Mouse (Mus musculus) midbrain, embryonic 12.5 days (tissue): ENCODE data around the gene Zfhx3. TPM values are rescaled to one million over a fixed set of nuclear protein-coding genes. Genes with fewer than 3 reads are reported as not detected.

Experiments used
- ATAC-seq: fragments of 200-750 bp; cut with Nextera tagmentation; 2 replicates; pipeline ENCODE4 v1.8.0; 2017; ENCODE audit warnings: low read depth, moderate TSS enrichment, moderate library complexity; ENCODE audit not compliant: low FRiP score
- H3K27ac ChIP-seq: fragments of 300-500 bp; sonication (generic); replicated peaks from 2 replicates; pipeline ENCODE4 v1.5.1; 2016; ENCODE audit warnings: mild to moderate bottlenecking
- H3K27me3 ChIP-seq: fragments of 300-500 bp; sonication (generic); 2 replicates; pipeline ENCODE4 v1.6.1; 2016; ENCODE audit warnings: mild to moderate bottlenecking
- H3K36me3 ChIP-seq: fragments of 300-500 bp; sonication (generic); 2 replicates; pipeline ENCODE4 v1.6.1; 2016
- H3K4me1 ChIP-seq: fragments of 300-500 bp; sonication (generic); 2 replicates; pipeline ENCODE4 v1.6.1; 2016
- H3K4me2 ChIP-seq: fragments of 300-500 bp; sonication (generic); replicated peaks from 2 replicates; pipeline ENCODE4 v1.6.1; 2016; ENCODE audit warnings: mild to moderate bottlenecking, moderate library complexity
- H3K4me3 ChIP-seq: fragments of 300-500 bp; sonication (generic); 2 replicates; pipeline ENCODE4 v1.5.1; 2016; ENCODE audit warnings: mild to moderate bottlenecking
- H3K9ac ChIP-seq: fragments of 300-500 bp; sonication (generic); replicated peaks from 2 replicates; pipeline ENCODE4 v1.6.1; 2016; ENCODE audit warnings: mild to moderate bottlenecking, moderate library complexity
- H3K9me3 ChIP-seq: fragments of 300-500 bp; sonication (generic); 2 replicates; pipeline ENCODE4 v1.6.1; 2016; ENCODE audit warnings: mild to moderate bottlenecking
- WGBS: fragments of 180-500 bp; shearing (Covaris S2); methylation state at CpG from one replicate; pipeline ENCODE4 v1.1.7; 2016; 5-methylcytosine and 5-hydroxymethylcytosine counted together
- polyA plus RNA-seq: library from polyadenylated mRNA; unstranded; fragments of >200 nt; fragmentation: Nextera tagmentation; extraction: Ambion mirVana; gene quantifications from 2 replicates; pipeline ENCODE4 v1.2.1, GENCODE M21; 2016

Zfhx3 gene
- polyA plus RNA-seq, 1 experiment from 2014 or later, result 48.9 TPM

DNA sequence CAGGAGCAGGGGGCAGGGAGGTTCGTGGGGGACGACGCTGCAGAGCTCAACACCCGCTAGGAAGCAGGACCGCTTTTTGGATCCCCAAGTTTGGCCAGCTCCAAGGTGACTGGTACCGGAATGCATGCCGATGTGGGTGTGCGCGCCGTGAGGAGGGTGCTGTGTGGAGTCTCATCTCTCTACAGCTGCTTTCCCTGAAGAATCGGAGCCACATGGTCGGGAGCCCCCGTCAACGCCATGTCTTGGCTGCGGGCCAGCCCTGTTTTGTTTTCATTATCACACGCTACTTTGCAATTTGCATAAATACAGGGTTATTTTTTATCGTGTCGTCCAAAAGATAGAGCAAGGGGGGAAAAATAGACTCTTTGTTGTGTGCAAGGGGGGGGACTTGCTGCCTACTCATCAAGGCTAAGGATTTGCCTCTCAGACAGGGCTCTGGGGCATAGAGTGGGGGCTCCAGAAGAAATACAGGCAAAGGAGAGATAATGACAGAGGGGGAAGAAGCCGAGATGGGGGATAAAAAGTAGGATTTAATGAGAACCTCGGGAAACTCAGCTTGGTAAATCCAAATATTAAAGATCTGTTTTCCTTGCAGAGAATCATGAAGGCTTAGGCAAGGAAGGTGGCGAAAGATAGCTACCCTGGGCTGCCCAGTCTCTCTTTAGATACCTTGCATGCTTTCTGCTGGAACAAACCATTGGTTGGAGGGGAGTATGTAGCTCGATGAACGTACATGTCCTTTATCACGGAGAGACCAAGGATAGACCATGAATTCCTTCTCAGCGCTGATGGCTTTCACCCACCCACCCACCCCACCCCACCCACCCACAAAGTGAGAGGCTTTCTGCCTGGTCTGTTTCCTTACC, 595.5 kb downstream of the Zfhx3 start:
- WGBS, result 73% methylated on average over 25 of the region's 25 CpGs
- peak; percentile 64; the same call in 1 of the 2 replicates for ATAC-seq
- no peaks in the 10 kb centered on the region for H3K27me3 ChIP-seq
- no peak overlapping the region for H3K4me3 ChIP-seq
- peak overlapping the region; percentile 66 for H3K27ac ChIP-seq
- no peak overlapping the region for H3K9ac ChIP-seq
- no peaks in the 10 kb centered on the region for H3K36me3 ChIP-seq
- peaks cover 42% of the 10 kb centered on the region for H3K4me1 ChIP-seq
- peak overlapping the region; percentile 33 for H3K4me2 ChIP-seq
- H3K9me3 ChIP-seq, result no peaks in the 10 kb centered on the region

- Histone ChIP-seq H3K27me3 (no peaks in the 10 kb centered on the region), H3K4me3 (no peak overlapping the region), H3K4me2 (no peak overlapping the region), H3K9me3 (no peaks in the 10 kb centered on the region), H3K4me1 (peaks cover 42% of the 10 kb centered on the region), H3K9ac (no peak overlapping the region), H3K27ac (no peak overlapping the region), H3K36me3 (no peaks in the 10 kb centered on the region)
- WGBS, result 69% methylated on average over 8 of the region's 8 CpGs
- no peak for ATAC-seq
Measured at GRCm38 (mm10) chr8:108538929-108539555, 596.6 kb downstream of the Zfhx3 start.

GRCm38 (mm10) chr8:108552518-108552917, 610.1 kb downstream of the Zfhx3 start:
- H3K4me2 ChIP-seq, result no peak overlapping the region
- 0 out of 2 replicates have a peak, but pooled peaks cover 4% of the 10 kb centered on the region for H3K4me1 ChIP-seq
- no peak overlapping the region for H3K9ac ChIP-seq
- H3K36me3 ChIP-seq, result no peaks in the 10 kb centered on the region
- no peaks in the 10 kb centered on the region for H3K9me3 ChIP-seq
- H3K27me3 ChIP-seq, result no peaks in the 10 kb centered on the region
- no peak overlapping the region for H3K27ac ChIP-seq
- no peak for ATAC-seq
- no peak overlapping the region for H3K4me3 ChIP-seq
- 84% methylated on average over 8 of the region's 8 CpGs for WGBS

- H3K9ac ChIP-seq, result no peak overlapping the region
- no peak overlapping the region for H3K4me2 ChIP-seq
- 67% methylated on average over 11 of the region's 11 CpGs for WGBS
- H3K9me3 ChIP-seq, result no peaks in the 10 kb centered on the region
- H3K4me3 ChIP-seq, result no peak overlapping the region
- 0 out of 2 replicates have a peak, but pooled peaks cover 4% of the 10 kb centered on the region for H3K4me1 ChIP-seq
- H3K27ac ChIP-seq, result no peak overlapping the region
- no peaks in the 10 kb centered on the region for H3K27me3 ChIP-seq
- H3K36me3 ChIP-seq, result no peaks in the 10 kb centered on the region
- ATAC-seq, result no peak
Measured at GRCm38 (mm10) chr8:108553808-108554577, 611.5 kb downstream of the Zfhx3 start.

DNA sequence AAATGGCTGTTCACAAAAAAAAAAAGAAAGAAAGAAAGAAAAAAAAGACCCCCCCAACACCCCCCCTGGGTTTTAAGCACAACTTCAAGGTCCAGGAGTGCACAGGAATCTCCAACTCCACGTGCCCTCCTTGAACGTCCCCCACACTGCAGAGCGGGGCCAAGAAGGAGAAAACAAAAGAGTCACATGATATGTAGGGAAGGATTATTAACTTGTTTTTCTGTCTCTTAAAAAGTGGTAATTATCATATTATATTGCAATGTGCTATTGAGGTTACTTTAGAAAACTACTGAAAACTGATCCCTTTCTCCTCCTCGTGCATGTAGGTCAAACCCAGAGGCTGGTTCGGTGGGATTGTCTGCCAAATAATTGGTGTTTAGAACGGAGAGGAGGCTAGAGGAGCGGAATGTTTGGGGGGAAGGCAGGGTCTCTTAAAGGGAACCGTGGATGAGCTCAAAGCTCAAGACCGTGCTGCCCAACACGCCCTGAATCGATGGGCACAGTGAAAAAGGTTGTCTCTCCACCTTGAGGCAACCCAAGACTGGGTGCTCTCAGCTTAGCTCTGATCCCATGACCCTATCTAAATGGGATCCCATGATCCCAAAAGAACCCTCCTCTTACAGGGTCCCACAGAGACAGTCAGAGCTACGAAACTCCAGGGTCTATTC, 612.3 kb downstream of the Zfhx3 start:
- Histone ChIP-seq H3K4me1 (0 out of 2 replicates have a peak, but pooled peaks cover 4% of the 10 kb centered on the region), H3K9ac (no peak overlapping the region), H3K27me3 (no peaks in the 10 kb centered on the region), H3K4me3 (no peak overlapping the region), H3K4me2 (no peak overlapping the region), H3K36me3 (no peaks in the 10 kb centered on the region), H3K9me3 (no peaks in the 10 kb centered on the region), H3K27ac (no peak overlapping the region)
- no peak for ATAC-seq
- WGBS, result 83% methylated on average over 12 of the region's 12 CpGs

- ATAC-seq, result no peak
- no peak overlapping the region for H3K9ac ChIP-seq
- WGBS, result 70% methylated on average over 6 of the region's 6 CpGs
- no peak overlapping the region for H3K4me2 ChIP-seq
- peaks cover 5% of the 10 kb centered on the region; the same call in 1 of the 2 replicates for H3K4me1 ChIP-seq
- no peaks in the 10 kb centered on the region for H3K9me3 ChIP-seq
- peak overlapping the region; percentile 36 for H3K27ac ChIP-seq
- no peaks in the 10 kb centered on the region for H3K27me3 ChIP-seq
- no peak overlapping the region for H3K4me3 ChIP-seq
- no peaks in the 10 kb centered on the region for H3K36me3 ChIP-seq
Measured at GRCm38 (mm10) chr8:108563420-108563819, 621.0 kb downstream of the Zfhx3 start.

DNA sequence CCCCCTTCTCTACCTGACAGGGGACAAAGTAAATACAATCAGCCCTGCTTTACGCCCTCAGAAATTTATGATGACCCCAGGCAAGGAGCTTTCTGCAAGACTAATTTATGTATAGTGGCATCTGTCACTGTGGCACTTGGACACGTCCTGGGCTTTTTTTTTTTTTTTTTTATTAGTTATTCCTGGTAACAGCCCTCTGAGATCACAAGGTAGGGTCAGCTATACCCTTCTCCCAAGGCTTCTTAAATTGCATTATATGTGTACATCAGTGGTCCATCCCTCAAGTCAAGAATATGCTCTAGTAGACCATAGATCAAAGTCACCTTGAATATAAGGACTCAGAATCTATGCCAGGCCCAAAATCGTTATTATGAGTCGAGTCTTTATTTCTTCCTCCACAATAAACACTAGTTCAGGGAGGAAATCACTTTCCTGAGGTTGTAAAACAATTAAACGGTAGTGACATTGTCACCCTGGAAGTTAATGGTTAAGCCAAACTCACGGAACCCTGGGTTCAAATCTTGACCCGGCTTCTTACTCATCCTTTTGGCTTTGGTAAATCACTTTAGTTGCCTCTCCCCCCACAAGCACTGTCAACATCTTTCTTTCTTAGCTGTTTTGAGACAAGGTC, 621.6 kb downstream of the Zfhx3 start:
- Histone ChIP-seq H3K4me3 (no peak overlapping the region), H3K9me3 (no peaks in the 10 kb centered on the region), H3K27ac (0 out of 2 replicates have a peak overlapping the region, but pooled peaks have one; percentile 36), H3K36me3 (no peaks in the 10 kb centered on the region), H3K4me1 (peaks cover 5% of the 10 kb centered on the region; the same call in 1 of the 2 replicates), H3K9ac (no peak overlapping the region), H3K27me3 (no peaks in the 10 kb centered on the region), H3K4me2 (no peak overlapping the region)
- WGBS, result 79% methylated on average over 7 of the region's 7 CpGs
- no peak for ATAC-seq

DNA sequence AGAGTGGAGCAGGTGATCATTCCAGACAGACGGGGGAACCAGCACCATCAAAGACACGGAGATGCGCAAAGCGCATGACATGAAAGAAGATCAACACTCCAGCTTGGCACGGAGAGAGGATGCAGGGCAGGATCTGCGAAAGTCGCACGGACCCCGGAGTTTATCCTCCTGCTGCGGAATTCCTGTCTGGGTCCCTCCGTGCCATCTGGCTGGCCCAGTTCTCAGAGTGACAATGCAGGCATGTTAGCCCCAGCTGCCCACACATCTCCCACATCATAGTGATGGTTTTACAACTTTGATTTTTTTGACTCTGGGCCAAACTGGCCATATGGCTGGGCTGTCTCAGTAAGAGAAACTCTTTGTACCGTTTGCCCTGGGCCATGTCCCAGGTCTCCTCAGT, 623.6 kb downstream of the Zfhx3 start:
- Histone ChIP-seq H3K4me3 (no peak overlapping the region), H3K36me3 (no peaks in the 10 kb centered on the region), H3K9me3 (no peaks in the 10 kb centered on the region), H3K27me3 (no peaks in the 10 kb centered on the region), H3K4me1 (peaks cover 5% of the 10 kb centered on the region; the same call in 1 of the 2 replicates), H3K27ac (no peak overlapping the region), H3K9ac (no peak overlapping the region), H3K4me2 (no peak overlapping the region)
- no peak for ATAC-seq
- 82% methylated on average over 12 of the region's 12 CpGs for WGBS

DNA sequence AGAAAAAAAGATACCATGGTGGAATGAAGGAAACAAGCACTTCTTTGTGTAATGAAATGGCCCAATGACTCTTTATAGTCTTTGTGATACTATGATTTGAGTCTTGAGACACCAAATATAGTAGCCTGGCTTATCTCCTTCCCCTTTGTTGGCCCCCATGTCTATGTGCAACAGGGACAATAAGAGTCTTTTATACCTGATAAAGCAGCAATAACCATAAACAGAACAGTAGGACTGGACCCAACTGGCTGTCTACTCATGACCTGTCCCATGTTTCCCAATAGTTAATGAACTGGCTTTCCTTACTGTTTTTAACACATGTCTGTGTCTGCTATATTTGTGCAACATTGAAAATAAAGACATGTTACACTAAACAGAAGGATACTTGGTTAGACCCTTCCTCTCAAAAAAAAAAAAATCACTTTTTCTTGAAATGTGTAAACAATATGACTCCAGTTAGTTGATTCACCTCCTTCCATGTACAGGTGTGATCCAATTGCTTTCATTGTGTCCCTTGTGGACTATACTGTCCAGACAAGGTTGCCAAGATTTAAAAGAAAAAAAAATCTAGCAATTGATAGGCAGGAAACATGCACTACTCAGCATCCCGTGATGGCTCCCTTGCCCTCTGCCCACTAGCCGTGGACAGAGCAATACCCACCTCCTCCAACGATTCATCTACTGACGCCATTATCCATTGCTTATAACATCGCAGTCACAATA, 631.0 kb downstream of the Zfhx3 start:
- 88% methylated on average over 5 of the region's 5 CpGs for WGBS
- ATAC-seq, result no peak
- Histone ChIP-seq H3K9ac (no peak overlapping the region), H3K4me1 (peaks cover 12% of the 10 kb centered on the region), H3K36me3 (no peaks in the 10 kb centered on the region), H3K4me3 (no peak overlapping the region), H3K27ac (no peak overlapping the region), H3K27me3 (no peaks in the 10 kb centered on the region), H3K9me3 (no peaks in the 10 kb centered on the region), H3K4me2 (no peak overlapping the region)

GRCm38 (mm10) chr8:108574101-108574500, 631.7 kb downstream of the Zfhx3 start:
- no peak overlapping the region for H3K27ac ChIP-seq
- no peak overlapping the region for H3K4me3 ChIP-seq
- 37% methylated on average over 7 of the region's 7 CpGs for WGBS
- H3K36me3 ChIP-seq, result no peaks in the 10 kb centered on the region
- no peaks in the 10 kb centered on the region for H3K27me3 ChIP-seq
- no peak for ATAC-seq
- no peak overlapping the region for H3K9ac ChIP-seq
- no peak overlapping the region for H3K4me2 ChIP-seq
- H3K4me1 ChIP-seq, result peaks cover 16% of the 10 kb centered on the region
- no peaks in the 10 kb centered on the region for H3K9me3 ChIP-seq
